In the genomic region with DNA sequence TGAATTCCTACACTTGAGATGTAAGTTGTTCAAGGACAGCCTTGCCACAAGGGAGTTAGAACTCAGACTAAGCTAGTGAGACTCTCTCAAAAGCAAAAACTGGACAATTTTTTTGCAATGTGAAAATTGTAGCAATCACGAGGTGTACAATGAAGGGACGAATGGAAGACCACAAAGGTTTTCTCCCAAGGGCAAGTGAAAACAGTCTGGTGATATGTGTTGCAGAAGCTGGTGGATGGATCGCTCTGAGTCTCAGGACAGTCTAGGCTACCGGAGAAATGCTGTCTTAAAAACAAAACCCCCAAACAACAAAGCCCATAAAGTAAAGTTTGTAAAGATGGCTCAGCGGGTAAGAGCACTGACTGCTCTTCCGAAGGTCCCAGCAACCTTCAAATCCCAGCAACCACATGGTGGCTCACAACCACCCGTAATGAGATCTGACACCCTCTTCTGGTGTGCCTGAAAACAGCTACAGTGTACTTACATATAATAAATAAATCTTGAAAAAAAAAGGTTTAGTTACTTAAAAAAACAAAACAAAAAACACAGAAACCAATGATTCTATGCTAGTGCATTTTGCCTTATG, we compare ENCODE assay signal across 8 mouse cellular contexts. TPM values are rescaled to one million over a fixed set of nuclear protein-coding genes. Genes with fewer than 3 reads are reported as not detected.
DNase-seq lines count a peak whose midpoint lies in the region; ATAC-seq lines count a peak whose summit lies in the region.

No protein-coding gene starts in this region.

- H3K4me2 ChIP-seq in kidney, embryonic 15.5 days: peak overlapping the region; percentile 77
- H3K4me2 ChIP-seq in embryonic facial prominence, embryonic 12.5 days (replicated peaks): peak overlapping the region; percentile 92
- peak overlapping the region; percentile 69 for H3K4me2 ChIP-seq in intestine, embryonic 16.5 days (ENCODE audit: low read depth, low read length)
- H3K4me2 ChIP-seq in neural tube, embryonic 12.5 days (replicated peaks): peak overlapping the region; percentile 84

- H3K4me1 ChIP-seq in kidney, embryonic 15.5 days: peaks cover 42% of the 10 kb centered on the region
- H3K4me1 ChIP-seq in embryonic facial prominence, embryonic 12.5 days: peaks cover 27% of the 10 kb centered on the region
- peaks cover 17% of the 10 kb centered on the region for H3K4me1 ChIP-seq in intestine, embryonic 16.5 days (ENCODE audit: control insufficient read depth, insufficient read depth, low read length)
- peaks cover 24% of the 10 kb centered on the region for H3K4me1 ChIP-seq in neural tube, embryonic 12.5 days

- ATAC-seq in kidney, embryonic 15.5 days (replicated peaks; ENCODE audit: low FRiP score): no peak
- no peak for ATAC-seq in embryonic facial prominence, embryonic 12.5 days (ENCODE audit: insufficient number of reproducible peaks, insufficient read depth, low FRiP score, low TSS enrichment)
- ATAC-seq in intestine, embryonic 16.5 days: no peak
- ATAC-seq in neural tube, embryonic 12.5 days (ENCODE audit: low FRiP score, low read depth): no peak

- H3K27me3 ChIP-seq in kidney, embryonic 15.5 days: no peaks in the 10 kb centered on the region
- no peaks in the 10 kb centered on the region for H3K27me3 ChIP-seq in embryonic facial prominence, embryonic 12.5 days
- no peaks in the 10 kb centered on the region for H3K27me3 ChIP-seq in intestine, embryonic 16.5 days (replicated peaks; ENCODE audit: control insufficient read depth, insufficient read depth, low read length)
- H3K27me3 ChIP-seq in neural tube, embryonic 12.5 days (replicated peaks): no peaks in the 10 kb centered on the region

- H3K9me3 ChIP-seq in kidney, embryonic 15.5 days (replicated peaks): no peaks in the 10 kb centered on the region
- H3K9me3 ChIP-seq in embryonic facial prominence, embryonic 12.5 days: no peaks in the 10 kb centered on the region
- H3K9me3 ChIP-seq in intestine, embryonic 16.5 days (ENCODE audit: control insufficient read depth, low read length): no peaks in the 10 kb centered on the region
- H3K9me3 ChIP-seq in neural tube, embryonic 12.5 days: no peaks in the 10 kb centered on the region

- peaks cover 57% of the 10 kb centered on the region for H3K36me3 ChIP-seq in kidney, embryonic 15.5 days
- peaks cover 53% of the 10 kb centered on the region for H3K36me3 ChIP-seq in embryonic facial prominence, embryonic 12.5 days
- H3K36me3 ChIP-seq in intestine, embryonic 16.5 days (ENCODE audit: control insufficient read depth, insufficient read depth, low read length): peaks cover 29% of the 10 kb centered on the region
- peaks cover 43% of the 10 kb centered on the region for H3K36me3 ChIP-seq in neural tube, embryonic 12.5 days

- intact Hi-C loops in left cerebral cortex, postnatal 10 days (cut with DNase I): loop anchor here (5.0 to 10.0 kb wide), 3 partner anchors 46 to 149 kb away; a partner anchor contains a TSS
- intact Hi-C loops in left cerebral cortex, postnatal 14 days (cut with DNase I): no loop called here

- H3K9ac ChIP-seq in kidney, embryonic 15.5 days: peak overlapping the region; percentile 98
- H3K9ac ChIP-seq in embryonic facial prominence, embryonic 12.5 days: peak overlapping the region; percentile 94; the same call in 1 of the 2 replicates
- H3K9ac ChIP-seq in intestine, embryonic 16.5 days (ENCODE audit: low read depth, low read length): peak overlapping the region; percentile 59
- H3K9ac ChIP-seq in neural tube, embryonic 12.5 days: no peak overlapping the region

- WGBS in kidney, embryonic 15.5 days: 51% methylated on average over 7 of the region's 7 CpGs
- whole genome bisulfite sequencing in embryonic facial prominence, embryonic 12.5 days: 45% methylated on average over 7 of the region's 7 CpGs
- 52% methylated on average over 7 of the region's 7 CpGs for WGBS in intestine, embryonic 16.5 days
- WGBS in neural tube, embryonic 12.5 days: 55% methylated on average over 7 of the region's 7 CpGs

- peak overlapping the region; percentile 97 for H3K4me3 ChIP-seq in kidney, embryonic 15.5 days (replicated peaks)
- H3K4me3 ChIP-seq in embryonic facial prominence, embryonic 12.5 days: peak overlapping the region; percentile 96
- peak overlapping the region; percentile 96 for H3K4me3 ChIP-seq in intestine, embryonic 16.5 days (ENCODE audit: low read length)
- H3K4me3 ChIP-seq in neural tube, embryonic 12.5 days: no peak overlapping the region

- no peak for DNase-seq in kidney, postnatal 25 days
- no peak for DNase-seq in left cerebral cortex, postnatal 10 days (ENCODE audit: extremely low spot score in 1 of 2, low spot score in 2 of 2)
- DNase-seq in left cerebral cortex, postnatal 14 days (ENCODE audit: low spot score in 2 of 2): no peak
- no peak for DNase-seq in layer of hippocampus, adult 9-10 months (ENCODE audit: low spot score)

- H3K27ac ChIP-seq in kidney, embryonic 15.5 days: no peak overlapping the region
- H3K27ac ChIP-seq in embryonic facial prominence, embryonic 12.5 days: no peak overlapping the region
- no peak overlapping the region; the same call in 1 of the 2 replicates for H3K27ac ChIP-seq in intestine, embryonic 16.5 days (ENCODE audit: low read length)
- no peak overlapping the region for H3K27ac ChIP-seq in neural tube, embryonic 12.5 days

RNA-seq across cellular contexts. Expression of a gene that starts 2.1 kb away (rescaled TPM):
- 501 and 586 TPM in 2 replicates for polyA plus RNA-seq in kidney, embryonic 15.5 days (2015; fragmentation: Nextera tagmentation; extraction: Ambion mirVana)
- 427 and 440 TPM in 2 replicates for polyA plus RNA-seq in embryonic facial prominence, embryonic 12.5 days (2016; fragmentation: Nextera tagmentation; extraction: Ambion mirVana)
- polyA plus RNA-seq in intestine, embryonic 16.5 days (2015; fragmentation: Nextera tagmentation; extraction: Ambion mirVana): 686 and 742 TPM in 2 replicates
- polyA plus RNA-seq in neural tube, embryonic 12.5 days (2016; fragmentation: Nextera tagmentation; extraction: Ambion mirVana): 329 and 346 TPM in 2 replicates
- total RNA-seq in left cerebral cortex, postnatal 10 days (2021): 10 to 100 TPM; 92.6 to 97.8 TPM
- total RNA-seq in left cerebral cortex, postnatal 14 days (2021): 10 to 100 TPM; 83.8 to 91.0 TPM

RNA-seq across cellular contexts. Expression of a gene that starts 2.2 kb away (rescaled TPM):
- polyA plus RNA-seq in kidney, embryonic 15.5 days (2015; fragmentation: Nextera tagmentation; extraction: Ambion mirVana): 484 and 494 TPM in 2 replicates
- polyA plus RNA-seq in embryonic facial prominence, embryonic 12.5 days (2016; fragmentation: Nextera tagmentation; extraction: Ambion mirVana): 349 and 370 TPM in 2 replicates
- 681 and 748 TPM in 2 replicates for polyA plus RNA-seq in intestine, embryonic 16.5 days (2015; fragmentation: Nextera tagmentation; extraction: Ambion mirVana)
- polyA plus RNA-seq in neural tube, embryonic 12.5 days (2016; fragmentation: Nextera tagmentation; extraction: Ambion mirVana): 338 TPM in 2 replicates
- total RNA-seq in left cerebral cortex, postnatal 10 days (2021): 100 to 1,000 TPM; 190 to 198 TPM
- total RNA-seq in left cerebral cortex, postnatal 14 days (2021): 100 to 1,000 TPM; 172 TPM

RNA-seq across cellular contexts. Expression of a gene that starts 33.3 kb away (rescaled TPM):
- polyA plus RNA-seq in kidney, embryonic 15.5 days (2015; fragmentation: Nextera tagmentation; extraction: Ambion mirVana): 14.7 and 16.4 TPM in 2 replicates
- 20.9 and 22.9 TPM in 2 replicates for polyA plus RNA-seq in embryonic facial prominence, embryonic 12.5 days (2016; fragmentation: Nextera tagmentation; extraction: Ambion mirVana)
- 13.8 and 15.8 TPM in 2 replicates for polyA plus RNA-seq in intestine, embryonic 16.5 days (2015; fragmentation: Nextera tagmentation; extraction: Ambion mirVana)
- 30.4 and 31.5 TPM in 2 replicates for polyA plus RNA-seq in neural tube, embryonic 12.5 days (2016; fragmentation: Nextera tagmentation; extraction: Ambion mirVana)
- 10 to 100 TPM; 24.4 to 25.6 TPM for total RNA-seq in left cerebral cortex, postnatal 10 days (2021)
- 10 to 100 TPM; 31.2 to 32.3 TPM for total RNA-seq in left cerebral cortex, postnatal 14 days (2021)

RNA-seq across cellular contexts. Expression of a gene that starts 45.2 kb away (rescaled TPM):
- 143 and 146 TPM in 2 replicates for polyA plus RNA-seq in kidney, embryonic 15.5 days (2015; fragmentation: Nextera tagmentation; extraction: Ambion mirVana)
- 147 and 155 TPM in 2 replicates for polyA plus RNA-seq in embryonic facial prominence, embryonic 12.5 days (2016; fragmentation: Nextera tagmentation; extraction: Ambion mirVana)
- 139 and 155 TPM in 2 replicates for polyA plus RNA-seq in intestine, embryonic 16.5 days (2015; fragmentation: Nextera tagmentation; extraction: Ambion mirVana)
- polyA plus RNA-seq in neural tube, embryonic 12.5 days (2016; fragmentation: Nextera tagmentation; extraction: Ambion mirVana): 158 and 165 TPM in 2 replicates
- 10 to 100 TPM; 67.1 to 69.7 TPM for total RNA-seq in left cerebral cortex, postnatal 10 days (2021)
- 10 to 100 TPM; 62.8 to 67.1 TPM for total RNA-seq in left cerebral cortex, postnatal 14 days (2021)

RNA-seq across cellular contexts. Expression of a gene that starts 58.6 kb away (rescaled TPM):
- 301 and 326 TPM in 2 replicates for polyA plus RNA-seq in kidney, embryonic 15.5 days (2015; fragmentation: Nextera tagmentation; extraction: Ambion mirVana)
- 317 and 342 TPM in 2 replicates for polyA plus RNA-seq in embryonic facial prominence, embryonic 12.5 days (2016; fragmentation: Nextera tagmentation; extraction: Ambion mirVana)
- polyA plus RNA-seq in intestine, embryonic 16.5 days (2015; fragmentation: Nextera tagmentation; extraction: Ambion mirVana): 246 and 257 TPM in 2 replicates
- polyA plus RNA-seq in neural tube, embryonic 12.5 days (2016; fragmentation: Nextera tagmentation; extraction: Ambion mirVana): 321 and 327 TPM in 2 replicates
- total RNA-seq in left cerebral cortex, postnatal 10 days (2021): 100 to 1,000 TPM; 157 to 174 TPM
- total RNA-seq in left cerebral cortex, postnatal 14 days (2021): 100 to 1,000 TPM; 144 to 154 TPM
